Mouse (Mus musculus): Measurements from ENCODE around the gene Mctp1. TPM values are rescaled to one million over a fixed set of nuclear protein-coding genes. Genes with fewer than 3 reads are reported as not detected.
"Not testable (repeated sequence)": the region's sequence is repeated elsewhere in the genome, so short reads cannot be mapped to it uniquely, and the experiment has no call there.

The Mctp1 gene
- 20.5 and 26.6 TPM in 2 replicates for polyA plus RNA-seq (2012; rRNA removed)

GRCm38 (mm10) chr13:76383972-76384663, at the start of gene Mctp1:
TSS of gene Mctp1 (plus strand) at chr13:76384535.
- DNase-seq (ENCODE audit: extremely low spot score in 1 of 2, low spot score in 1 of 2), result peak in 1 of 2 experiments; percentile 39

DNA sequence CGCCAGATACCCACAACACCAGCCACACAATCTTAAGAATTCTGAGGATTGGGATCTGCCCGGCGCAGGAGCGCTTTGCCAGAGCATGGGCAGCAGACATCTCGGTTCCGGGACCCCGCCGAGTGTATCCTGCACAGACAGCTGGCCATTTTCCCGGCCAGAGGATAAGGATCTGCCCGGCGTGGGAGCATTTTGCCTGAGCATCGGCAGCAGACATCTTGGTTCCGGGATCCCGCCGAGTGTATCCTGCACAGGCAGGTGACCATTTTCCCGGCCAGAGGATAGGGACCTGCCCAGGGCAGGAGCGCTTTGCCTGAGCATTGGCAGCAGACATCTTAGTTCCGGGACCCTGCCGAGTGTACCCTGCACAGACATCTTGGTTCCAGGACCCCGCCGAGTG, 38.4 kb upstream of the Mctp1 start:
- not testable (repeated sequence) for DNase-seq (ENCODE audit: extremely low spot score in 1 of 2, low spot score in 1 of 2)

DNA sequence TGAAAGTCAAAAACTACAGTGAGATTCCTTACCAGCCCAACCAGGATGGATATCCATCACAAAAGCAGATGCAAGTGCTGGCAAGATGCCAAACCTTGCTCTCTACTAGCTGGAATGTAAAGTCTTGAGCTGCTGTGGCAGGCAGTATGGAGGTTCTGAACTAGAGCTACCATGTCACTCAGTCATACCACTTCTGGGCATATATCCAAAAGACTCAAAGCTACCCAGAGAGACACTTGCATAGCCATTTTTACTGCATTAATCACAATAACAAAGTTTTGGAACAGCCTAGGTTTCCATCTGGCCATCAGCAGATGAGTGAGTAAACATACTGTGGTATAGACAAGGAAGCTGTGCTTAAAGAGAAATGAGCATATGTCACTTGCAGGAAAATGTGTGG, 25.6 kb upstream of the Mctp1 start:
- DNase-seq (ENCODE audit: extremely low spot score in 1 of 2, low spot score in 1 of 2), result peak in 1 of 2 experiments; percentile 1

GRCm38 (mm10) chr13:76384664-76385435, 515 bp downstream of the Mctp1 start:
- peak in 1 of 2 experiments; percentile 58 for DNase-seq (ENCODE audit: extremely low spot score in 1 of 2, low spot score in 1 of 2)

- no peak for DNase-seq (ENCODE audit: extremely low spot score in 1 of 2, low spot score in 1 of 2)
Observed at GRCm38 (mm10) chr13:76388615-76389014, 4.3 kb downstream of the Mctp1 start.

- no peak for DNase-seq (ENCODE audit: extremely low spot score in 1 of 2, low spot score in 1 of 2)
Observed at GRCm38 (mm10) chr13:76391920-76392319, 7.6 kb downstream of the Mctp1 start.

DNA sequence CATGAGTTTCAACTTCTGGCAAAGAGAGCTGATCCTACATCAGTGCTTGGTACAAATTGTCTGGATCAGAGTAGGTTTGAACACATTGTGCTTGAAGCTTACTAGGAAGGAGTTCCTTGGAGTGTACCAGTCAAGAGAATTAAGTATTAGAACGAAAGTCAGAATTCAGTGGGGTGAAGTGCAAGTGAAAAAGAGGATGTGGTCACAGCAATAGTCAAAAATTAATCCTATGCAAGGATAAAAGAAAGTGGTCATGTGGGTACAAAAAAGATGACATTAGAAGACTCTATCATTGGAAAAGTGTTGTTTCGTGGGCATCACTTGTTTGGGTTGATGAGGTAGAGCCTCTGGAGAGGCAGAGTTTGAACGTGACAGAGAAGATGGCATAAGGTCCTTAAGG, 8.8 kb downstream of the Mctp1 start:
- no peak for DNase-seq (ENCODE audit: extremely low spot score in 1 of 2, low spot score in 1 of 2)

- DNase-seq (ENCODE audit: extremely low spot score in 1 of 2, low spot score in 1 of 2), result no peak
Observed at GRCm38 (mm10) chr13:76395906-76396305, 11.6 kb downstream of the Mctp1 start.

GRCm38 (mm10) chr13:76409296-76409695, 25.0 kb downstream of the Mctp1 start:
- DNase-seq (ENCODE audit: extremely low spot score in 1 of 2, low spot score in 1 of 2), result no peak

GRCm38 (mm10) chr13:76410665-76411064, 26.3 kb downstream of the Mctp1 start:
- no peak for DNase-seq (ENCODE audit: extremely low spot score in 1 of 2, low spot score in 1 of 2)

- no peak for DNase-seq (ENCODE audit: extremely low spot score in 1 of 2, low spot score in 1 of 2)
Observed at GRCm38 (mm10) chr13:76415346-76415745, 31.0 kb downstream of the Mctp1 start.

GRCm38 (mm10) chr13:76420111-76420510, 35.8 kb downstream of the Mctp1 start:
- DNase-seq (ENCODE audit: extremely low spot score in 1 of 2, low spot score in 1 of 2), result no peak

DNA sequence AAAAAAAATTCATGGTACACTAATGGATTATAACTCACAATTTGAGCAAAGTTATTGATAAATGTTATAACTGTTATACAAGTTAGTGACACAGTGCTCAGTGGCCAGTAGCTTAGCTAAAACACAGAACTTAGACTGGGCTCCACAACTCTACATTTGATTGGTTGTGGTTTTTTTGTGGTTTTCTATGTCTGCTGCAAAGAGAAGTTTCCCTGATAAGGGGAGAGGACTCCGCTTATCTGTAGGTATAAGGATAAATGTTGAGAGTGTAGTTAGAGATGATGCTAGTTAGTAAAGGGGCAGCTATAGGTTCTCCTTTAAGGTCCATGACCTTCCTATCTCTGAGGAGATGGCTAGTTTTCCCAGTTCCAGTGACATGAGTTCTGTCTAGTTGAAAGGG, 36.7 kb downstream of the Mctp1 start:
- DNase-seq (ENCODE audit: extremely low spot score in 1 of 2, low spot score in 1 of 2), result no peak

DNA sequence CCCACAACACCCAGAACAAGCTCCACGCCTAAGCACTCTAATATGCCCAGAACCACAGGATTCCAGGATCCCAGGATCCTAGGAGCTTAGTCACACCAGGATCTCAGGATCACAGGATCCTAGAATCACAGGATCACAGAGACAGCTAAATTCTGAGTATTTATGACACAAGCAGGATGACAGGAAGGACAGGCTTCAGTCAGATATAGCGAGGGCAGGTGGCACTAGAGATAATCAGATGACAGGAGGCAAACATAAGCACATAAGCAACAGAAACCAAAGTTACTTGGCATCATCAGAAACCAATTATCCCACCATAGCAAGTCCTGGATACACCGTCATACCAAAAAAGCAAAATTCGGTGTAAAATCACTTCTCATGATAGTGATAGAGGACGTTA, 37.8 kb downstream of the Mctp1 start:
- no peak for DNase-seq (ENCODE audit: extremely low spot score in 1 of 2, low spot score in 1 of 2)

DNA sequence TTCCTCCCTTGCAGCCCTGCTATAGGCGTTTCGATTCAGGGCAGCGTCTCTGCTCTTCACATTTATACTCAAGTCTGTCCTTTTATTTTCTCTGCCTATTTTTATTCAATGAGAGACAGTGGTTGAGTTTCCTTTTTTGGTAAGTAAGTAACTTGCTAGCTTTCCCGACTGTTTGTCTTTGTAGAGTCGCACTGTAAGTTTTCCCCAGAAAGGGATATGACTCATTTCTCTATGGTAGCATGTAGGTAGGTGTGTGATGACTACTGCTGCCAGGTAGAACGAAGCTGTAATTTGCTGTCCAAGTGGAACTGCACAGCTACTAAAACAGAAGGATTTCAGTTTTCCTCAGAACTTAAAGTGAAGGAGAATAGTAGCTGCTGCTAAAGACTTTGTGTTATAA, 45.1 kb downstream of the Mctp1 start:
- DNase-seq (ENCODE audit: extremely low spot score in 1 of 2, low spot score in 1 of 2), result peak; percentile 33 to 71

- DNase-seq (ENCODE audit: extremely low spot score in 1 of 2, low spot score in 1 of 2), result no peak
Observed at GRCm38 (mm10) chr13:76429927-76430326, 45.6 kb downstream of the Mctp1 start.

- DNase-seq (ENCODE audit: extremely low spot score in 1 of 2, low spot score in 1 of 2), result no peak
Observed at GRCm38 (mm10) chr13:76431946-76432345, 47.6 kb downstream of the Mctp1 start.

DNA sequence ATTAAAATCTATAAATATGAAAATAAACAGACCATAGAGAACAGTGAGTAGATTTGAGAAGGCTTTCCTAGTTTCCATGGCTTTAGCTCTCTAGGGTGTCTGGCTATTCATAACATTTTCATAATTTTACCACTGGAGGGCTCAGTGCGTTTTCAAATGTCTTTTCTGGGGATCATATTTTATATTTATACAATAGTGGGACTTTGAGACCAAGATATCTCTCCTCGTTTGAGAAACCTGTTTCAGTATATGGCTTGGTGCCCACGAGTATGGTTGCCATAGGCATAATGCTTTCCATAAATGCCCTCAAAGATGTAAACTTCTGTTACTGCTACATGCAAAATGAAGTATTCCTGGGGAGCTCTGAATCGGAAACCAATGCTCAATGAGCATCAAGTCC, 49.1 kb downstream of the Mctp1 start:
- DNase-seq (ENCODE audit: extremely low spot score in 1 of 2, low spot score in 1 of 2), result peak in 1 of 2 experiments; percentile 49

DNA sequence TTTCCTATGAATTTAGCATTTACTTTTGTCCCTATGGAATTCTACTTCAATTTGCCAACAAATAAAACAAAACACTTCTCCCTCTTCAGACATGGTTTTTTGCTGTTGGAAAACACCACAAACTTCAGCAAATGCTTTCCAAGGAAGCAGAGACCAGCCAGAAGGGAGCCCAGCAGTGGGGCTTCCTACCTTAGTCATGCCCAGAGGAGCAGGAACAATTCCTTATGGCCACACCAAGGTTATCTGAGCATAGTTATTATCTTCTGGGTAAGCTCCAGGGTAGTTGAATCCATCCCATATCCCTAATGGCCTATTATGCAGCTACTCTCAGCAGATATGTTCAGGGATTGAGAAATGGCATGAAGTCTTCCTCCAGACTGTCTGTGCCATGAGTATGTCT, 52.1 kb downstream of the Mctp1 start:
- DNase-seq (ENCODE audit: extremely low spot score in 1 of 2, low spot score in 1 of 2), result no peak

- peak in 1 of 2 experiments; percentile 36 for DNase-seq (ENCODE audit: extremely low spot score in 1 of 2, low spot score in 1 of 2)
Observed at GRCm38 (mm10) chr13:76438765-76439164, 54.4 kb downstream of the Mctp1 start.

- no peak for DNase-seq (ENCODE audit: extremely low spot score in 1 of 2, low spot score in 1 of 2)
Observed at GRCm38 (mm10) chr13:76446059-76446458, 61.7 kb downstream of the Mctp1 start.

DNA sequence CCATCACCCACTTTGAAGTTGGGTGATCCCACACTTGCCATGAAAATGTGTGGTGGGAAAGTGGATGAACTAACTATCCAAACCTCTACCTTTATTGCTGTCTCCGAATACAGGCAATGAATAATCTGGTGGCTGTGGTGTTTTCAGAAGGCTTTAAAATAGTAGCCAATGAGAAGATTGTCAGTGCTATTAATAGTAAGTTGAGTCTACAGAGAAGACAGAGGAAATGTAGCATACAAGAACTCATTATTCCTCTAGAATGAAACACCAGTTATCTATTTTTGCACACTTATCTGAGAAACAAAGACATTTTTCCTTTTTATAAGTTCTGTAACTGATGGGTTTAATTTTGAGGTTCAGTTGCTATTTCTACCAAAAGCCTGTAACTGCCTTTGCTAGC, 63.2 kb downstream of the Mctp1 start:
- peak in 1 of 2 experiments; percentile 22 for DNase-seq (ENCODE audit: extremely low spot score in 1 of 2, low spot score in 1 of 2)

All from frontal cortex, adult 2 months (tissue).